ENCODE assay signal across 21 mouse cellular contexts in the genomic region with DNA sequence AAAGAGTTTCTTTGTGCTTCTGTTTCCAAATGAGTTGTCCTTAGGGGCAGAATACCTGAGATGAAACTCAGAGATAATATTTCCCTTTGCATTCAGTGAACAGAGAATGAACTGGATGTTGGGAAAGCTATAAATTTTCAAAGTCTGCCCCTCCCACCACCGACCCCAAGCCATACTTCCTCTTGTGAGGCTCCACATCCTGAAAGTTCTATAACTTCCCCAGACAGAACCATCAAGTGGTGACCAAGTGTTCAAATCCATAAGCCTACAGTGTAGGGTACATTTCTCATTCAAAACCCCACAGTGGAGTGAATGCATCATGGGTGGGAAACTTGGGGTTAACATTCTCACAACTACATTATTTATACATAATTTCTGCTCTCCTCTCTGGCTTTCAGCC.
"Had no signal": no experiment of that assay in that cellular context is flagged by ENCODE, and none has a peak within 500 bp of the region (broad histone marks: within the 10 kb centered on the region; RNA-seq: fewer than 3 reads in every experiment).

No protein-coding gene starts in this region.

- H3K27ac ChIP-seq: limb, embryonic 10.5 days; limb, embryonic 13.5 days; liver, embryonic 12.5 days; liver, embryonic 15.5 days; macrophage; neural tube, embryonic 12.5 days; neural tube, embryonic 15.5 days; stomach, postnatal 0 days had no signal

- H3K27me3 ChIP-seq: limb, embryonic 13.5 days; liver, embryonic 12.5 days; liver, embryonic 15.5 days; neural tube, embryonic 12.5 days; neural tube, embryonic 15.5 days had no signal

- ATAC-seq: liver, embryonic 12.5 days had no signal

- H3K36me3 ChIP-seq: limb, embryonic 10.5 days; limb, embryonic 13.5 days; liver, embryonic 12.5 days; liver, embryonic 15.5 days; neural tube, embryonic 12.5 days; neural tube, embryonic 15.5 days had no signal

- H3K4me1 ChIP-seq: limb, embryonic 10.5 days; limb, embryonic 13.5 days; liver, embryonic 12.5 days; liver, embryonic 15.5 days; neural tube, embryonic 12.5 days; neural tube, embryonic 15.5 days had no signal

- H3K9me3 ChIP-seq: limb, embryonic 10.5 days; limb, embryonic 13.5 days; liver, embryonic 12.5 days; liver, embryonic 15.5 days; neural tube, embryonic 12.5 days; neural tube, embryonic 15.5 days had no signal

- H3K9ac ChIP-seq: limb, embryonic 13.5 days; liver, embryonic 12.5 days; liver, embryonic 15.5 days; neural tube, embryonic 12.5 days; neural tube, embryonic 15.5 days had no signal

- DNase-seq: kidney, adult 11 months; kidney, adult 8-10 months; kidney, postnatal 14 days; kidney, postnatal 4 days; liver; lung, adult 18-20 months; midbrain, embryonic 14.5 days; right cerebral cortex, adult 18-20 months; right cerebral cortex, postnatal 14 days; right cerebral cortex, postnatal 4 days; thymus, adult 2 months; thymus, postnatal 14 days; thymus, postnatal 4 days had no signal

- H3K4me3 ChIP-seq: limb, embryonic 10.5 days; limb, embryonic 13.5 days; liver, embryonic 12.5 days; liver, embryonic 15.5 days; neural tube, embryonic 12.5 days; neural tube, embryonic 15.5 days had no signal
